Mouse (Mus musculus) c-Kit-positive CD71-positive TER-119-positive erythroid progenitor cells, embryonic 14.5 days (primary cell): ENCODE results near the gene Tgm3.

Experiments
- DNase-seq: peaks from one replicate; pipeline ENCODE4 v3.0.0-alpha.2; 2013; ENCODE audit warnings: low spot score

Gene Tgm3

GRCm38 (mm10) chr2:130070396-130070795 is 58.2 kb downstream of the Tgm3 start:
- no peak for DNase-seq
